Mouse (Mus musculus) telencephalon, adult 2 months (tissue): ENCODE results near the gene Tbcel.

Experiments
- DNase-seq: peaks from one replicate; pipeline ENCODE4 v3.0.0-alpha.2; 2011; ENCODE audit warnings: low read depth, low spot score

Gene Tbcel

GRCm38 (mm10) chr9:42507709-42508108, at the start of gene Tbcel:
Gene Tbcel, minus strand, starts transcription at chr9:42507809.
- no peak for DNase-seq

DNA sequence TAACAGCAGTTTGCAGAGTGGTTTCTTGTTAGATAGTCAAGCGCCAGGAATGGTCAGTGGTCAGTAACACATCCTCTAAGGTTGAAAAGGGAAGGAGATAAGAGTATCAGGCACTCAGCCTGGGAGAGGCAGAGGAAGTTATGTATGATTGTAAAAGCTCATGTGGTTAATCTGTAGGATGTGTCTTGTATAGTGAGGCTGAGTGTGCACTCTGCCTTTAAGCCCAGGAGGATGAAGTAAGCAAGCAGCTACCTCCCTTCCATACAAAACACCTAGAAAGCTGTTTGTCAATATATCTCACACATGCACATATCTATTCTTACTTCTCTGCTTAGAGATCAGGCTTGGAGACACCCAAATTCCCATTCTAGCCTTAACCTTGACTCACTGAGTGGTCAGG, 47.6 kb upstream of the Tbcel start:
- no peak for DNase-seq

DNA sequence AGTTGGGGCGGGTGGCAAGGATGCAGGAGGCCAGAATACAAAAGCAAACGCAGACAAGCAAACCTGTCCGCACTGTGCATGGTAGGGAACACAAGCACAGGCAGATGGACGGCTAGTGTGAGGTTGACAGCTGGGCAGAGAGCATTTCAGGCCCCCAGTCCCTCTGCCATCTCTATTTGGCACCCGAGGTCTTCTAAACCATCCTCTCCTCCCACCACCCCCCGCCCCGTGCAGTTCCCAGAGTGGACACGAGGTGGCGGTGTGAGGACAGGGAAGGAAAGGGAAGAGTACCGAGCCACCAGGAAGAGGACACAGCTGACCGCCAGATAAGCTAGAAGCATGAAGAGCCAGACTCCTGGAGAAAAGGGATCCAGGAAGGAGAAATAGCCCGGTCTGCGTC, 42.5 kb upstream of the Tbcel start:
- no peak for DNase-seq

GRCm38 (mm10) chr9:42548981-42549380, 41.4 kb upstream of the Tbcel start:
- DNase-seq, result no peak

DNA sequence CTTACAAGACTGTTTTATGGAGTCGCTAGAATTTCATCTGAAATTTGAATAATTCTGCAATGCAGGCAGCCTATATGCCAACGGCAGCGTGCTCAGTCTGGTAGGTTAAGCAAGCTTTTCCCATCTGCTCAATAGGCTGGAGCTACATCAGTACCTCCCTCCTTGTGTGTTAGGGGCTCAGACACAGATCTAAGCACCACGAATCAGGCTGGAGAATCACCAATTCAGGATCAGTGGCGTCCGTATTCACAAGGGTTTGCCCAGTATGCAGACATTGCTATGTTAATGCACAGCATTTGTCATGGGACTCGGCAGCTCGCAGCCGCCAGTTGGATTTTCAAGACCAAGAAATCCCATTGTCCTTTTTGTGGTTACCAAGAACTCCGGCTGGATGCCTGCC, 36.9 kb upstream of the Tbcel start:
- DNase-seq, result no peak

- DNase-seq, result no peak
These were observed 25.9 kb upstream of the Tbcel start for GRCm38 (mm10) chr9:42533491-42533890.

GRCm38 (mm10) chr9:42533041-42533440, 25.4 kb upstream of the Tbcel start:
- no peak for DNase-seq

- no peak for DNase-seq
These were observed 24.3 kb upstream of the Tbcel start for GRCm38 (mm10) chr9:42531951-42532350.

- no peak for DNase-seq
These were observed 22.9 kb upstream of the Tbcel start for GRCm38 (mm10) chr9:42530221-42531152.

GRCm38 (mm10) chr9:42520587-42521084, 13.0 kb upstream of the Tbcel start:
- DNase-seq, result no peak

DNA sequence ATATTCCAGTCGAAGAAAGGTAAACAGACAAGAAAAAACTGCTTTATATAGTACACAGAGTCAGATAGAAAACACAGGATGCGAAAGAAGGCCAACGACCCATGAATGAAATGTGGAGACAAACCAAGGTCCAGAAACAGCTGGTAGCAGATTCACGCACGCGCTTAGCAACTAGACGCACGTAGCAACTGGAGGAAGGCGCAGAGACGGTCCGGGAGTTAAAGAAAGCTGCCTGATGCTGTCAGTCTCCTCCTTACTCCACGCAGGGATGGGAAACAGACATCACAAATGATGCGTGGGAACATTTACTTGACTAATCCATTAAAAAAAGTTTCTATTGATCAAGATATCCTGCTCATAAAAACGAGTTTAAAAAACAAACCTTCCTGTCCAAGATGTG, 10.6 kb upstream of the Tbcel start:
- no peak for DNase-seq

GRCm38 (mm10) chr9:42513159-42513558, 5.5 kb upstream of the Tbcel start:
- no peak for DNase-seq

GRCm38 (mm10) chr9:42512312-42512711, 4.7 kb upstream of the Tbcel start:
- DNase-seq, result no peak

DNA sequence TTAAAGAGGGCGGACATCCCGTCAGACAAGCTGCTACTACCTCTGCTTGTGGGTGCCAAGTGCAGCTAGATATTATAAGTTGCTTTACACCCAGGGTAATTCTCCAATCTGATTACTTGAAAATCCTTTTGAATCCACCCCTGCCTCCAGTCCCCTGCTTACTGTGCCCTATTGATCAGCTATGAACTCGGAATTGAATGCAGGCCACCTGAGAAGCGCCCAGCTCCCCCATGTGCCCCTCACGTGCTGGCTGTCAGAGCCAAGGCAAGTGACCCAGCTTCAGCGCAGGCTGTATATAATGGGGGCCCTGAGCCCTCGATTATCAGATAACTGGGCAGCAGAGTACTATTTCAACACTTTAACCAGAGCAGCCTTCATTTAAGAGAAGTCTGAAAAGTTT, 626 bp upstream of the Tbcel start:
- no peak for DNase-seq

GRCm38 (mm10) chr9:42507022-42507421, 587 bp downstream of the Tbcel start:
- DNase-seq, result no peak

DNA sequence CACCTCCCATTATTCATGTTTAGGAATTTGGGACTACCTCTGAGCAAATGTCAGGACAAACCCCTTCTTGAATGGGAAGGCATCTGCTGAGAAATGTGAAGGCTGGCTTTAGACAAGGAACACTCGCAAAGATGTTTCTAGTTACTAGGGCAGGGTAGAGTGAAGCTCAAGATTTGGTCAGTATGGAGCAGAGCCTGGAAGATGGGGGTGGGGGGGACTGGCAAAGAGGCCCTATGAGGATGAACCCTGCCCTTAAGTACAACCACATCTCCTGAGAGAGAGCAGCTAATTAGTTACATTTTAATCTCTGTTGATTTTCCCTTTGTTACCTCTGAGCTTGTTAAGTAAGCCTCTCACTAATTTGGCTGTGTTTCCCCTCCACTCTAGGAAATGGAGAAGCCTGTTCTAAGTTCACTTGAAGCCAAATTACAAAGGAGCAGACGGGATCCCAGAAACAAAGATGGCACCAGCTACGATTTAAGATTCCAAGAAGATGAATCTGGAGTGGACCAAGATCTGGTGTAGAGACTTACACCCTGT, 2.6 kb downstream of the Tbcel start:
- DNase-seq, result no peak

GRCm38 (mm10) chr9:42504559-42504958, 3.0 kb downstream of the Tbcel start:
- no peak for DNase-seq

DNA sequence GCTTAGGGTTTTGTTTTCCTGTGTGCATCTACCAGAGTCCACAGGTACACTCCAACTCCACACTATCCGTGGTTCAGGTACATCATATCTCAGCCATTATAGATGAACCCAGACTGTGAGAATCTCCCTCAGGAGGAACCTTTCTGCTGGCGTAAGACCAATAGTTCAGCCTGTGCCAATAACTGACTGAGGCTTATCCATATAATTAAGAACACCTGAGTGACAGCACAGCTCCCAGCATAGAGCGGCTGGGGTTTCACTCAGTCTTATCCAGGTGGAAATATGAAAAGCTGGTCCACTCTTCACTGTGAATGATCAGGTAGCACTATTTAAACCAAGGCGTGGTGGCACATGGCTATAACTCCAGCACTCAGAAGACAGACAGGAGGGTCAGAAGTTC, 3.9 kb downstream of the Tbcel start:
- no peak for DNase-seq

GRCm38 (mm10) chr9:42496296-42496695, 11.3 kb downstream of the Tbcel start:
- DNase-seq, result no peak

GRCm38 (mm10) chr9:42491780-42492179, 15.8 kb downstream of the Tbcel start:
- peak; percentile 84 for DNase-seq

DNA sequence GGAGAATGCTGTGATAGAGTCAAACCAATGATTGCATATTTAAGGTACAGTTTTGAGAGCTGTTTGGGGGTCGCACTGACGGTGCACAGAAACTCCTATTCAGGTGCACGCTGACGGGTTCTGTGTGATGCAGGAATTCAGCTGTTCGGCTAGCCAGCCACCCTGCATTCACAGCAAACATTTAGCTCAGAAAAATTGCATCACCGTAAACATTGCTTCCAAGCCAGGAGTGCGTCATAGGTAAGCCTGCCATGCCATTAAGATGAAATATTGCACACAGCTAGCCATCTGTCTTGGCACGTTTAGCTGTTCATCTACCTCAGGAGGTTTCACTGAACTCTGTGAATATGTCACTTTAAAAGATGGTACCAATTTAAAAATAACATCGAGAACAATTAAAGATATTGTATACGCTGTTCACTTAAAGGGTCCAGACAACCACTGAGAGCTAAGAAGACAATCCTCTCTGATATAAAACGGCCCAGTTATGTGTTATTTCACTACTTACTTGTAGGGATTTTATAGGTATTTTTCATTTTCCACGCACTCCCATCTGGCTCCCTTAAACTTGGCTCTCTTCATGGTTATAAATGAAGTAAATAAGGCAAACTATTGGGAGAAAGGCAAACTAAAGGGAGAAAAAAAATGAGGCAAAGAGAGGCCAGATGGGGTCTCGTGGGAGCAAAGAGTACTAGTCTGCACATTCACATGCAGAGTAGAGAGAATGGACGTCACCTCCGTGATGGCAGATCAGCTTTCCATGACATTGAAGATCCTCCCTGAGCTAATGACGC, 16.8 kb downstream of the Tbcel start:
- DNase-seq, result no peak

GRCm38 (mm10) chr9:42488071-42488470, 19.5 kb downstream of the Tbcel start:
- no peak for DNase-seq
